Mouse (Mus musculus) limb, embryonic 14.5 days (tissue): ENCODE results near the gene Arhgap15. TPM values are rescaled to one million over a fixed set of nuclear protein-coding genes. Genes with fewer than 3 reads are reported as not detected.
A peak's percentile ranks its signal among the peaks of the same experiment; 100 is the strongest.

Experiments used
- ATAC-seq: fragments of 200-750 bp; cut with Nextera tagmentation; 2 replicates; pipeline ENCODE4 v1.8.0; 2017; ENCODE audit warnings: low read depth, moderate number of reproducible peaks, moderate TSS enrichment; ENCODE audit not compliant: low FRiP score
- DNase-seq: peaks from one replicate; pipeline ENCODE4 v3.0.0-alpha.2; 2015; ENCODE audit warnings: low spot score
- H3K27ac ChIP-seq: fragments of 300-500 bp; sonication (generic); replicated peaks from 2 replicates; pipeline ENCODE4 v1.5.1; 2014; ENCODE audit warnings: low read depth, mild to moderate bottlenecking, low read length, moderate library complexity, mixed read lengths
- H3K27me3 ChIP-seq: fragments of 300-500 bp; sonication (generic); 2 replicates; pipeline ENCODE4 v1.6.1; 2014; ENCODE audit warnings: low read length, mixed read lengths; ENCODE audit not compliant: control insufficient read depth, insufficient read depth
- H3K36me3 ChIP-seq: fragments of 300-500 bp; sonication (generic); 2 replicates; pipeline ENCODE4 v1.6.1; 2014; ENCODE audit warnings: mild to moderate bottlenecking, low read length, moderate library complexity, mixed read lengths; ENCODE audit not compliant: control insufficient read depth, insufficient read depth
- H3K4me1 ChIP-seq: fragments of 300-500 bp; sonication (generic); 2 replicates; pipeline ENCODE4 v1.6.1; 2014; ENCODE audit warnings: antibody characterized with exemption, low read length, mixed read lengths; ENCODE audit not compliant: control insufficient read depth, insufficient read depth
- H3K4me2 ChIP-seq: fragments of 300-500 bp; sonication (generic); replicated peaks from 2 replicates; pipeline ENCODE4 v1.6.1; 2014; ENCODE audit warnings: low read depth, mild to moderate bottlenecking, low read length, moderate library complexity; ENCODE audit not compliant: severe bottlenecking
- H3K4me3 ChIP-seq: fragments of 300-500 bp; sonication (generic); replicated peaks from 2 replicates; pipeline ENCODE4 v1.5.1; 2014; ENCODE audit warnings: low read length
- H3K9ac ChIP-seq: fragments of 300-500 bp; sonication (generic); 2 replicates; pipeline ENCODE4 v1.6.1; 2014; ENCODE audit warnings: mild to moderate bottlenecking, low read depth, low read length, moderate library complexity; ENCODE audit not compliant: severe bottlenecking
- H3K9me3 ChIP-seq: fragments of 300-500 bp; sonication (generic); 2 replicates; pipeline ENCODE4 v1.6.1; 2016; ENCODE audit warnings: low read length; ENCODE audit not compliant: control insufficient read depth
- POLR2A ChIP-seq: fragments of 200-500 bp; IDR thresholded peaks from 2 replicates; pipeline ENCODE4 v1.8.0; 2012; ENCODE audit warnings: inconsistent platforms, mild to moderate bottlenecking, moderate library complexity, borderline replicate concordance; ENCODE audit not compliant: insufficient read depth, insufficient read length; ENCODE audit errors: extremely low read depth
- WGBS: fragments of 180-500 bp; shearing (Covaris S2); extraction: QIAGEN DNeasy Blood & Tissue Kit; methylation state at CpG from one replicate; pipeline ENCODE4 v1.1.7; 2014; 5-methylcytosine and 5-hydroxymethylcytosine counted together
- polyA plus RNA-seq, 2 experiments: library from polyadenylated mRNA; depleted of rRNA in 1 of 2; stranded (reverse) in 1 of 2; unstranded in 1 of 2; fragments of >200 nt; fragmentation: Nextera tagmentation in 1 of 2; extraction: Ambion mirVana in 1 of 2; gene quantifications; 2 replicates each; pipeline versions ENCODE4 v1.2.1 to v1.2.3; 2012 to 2014

Gene Arhgap15
- polyA plus RNA-seq, 2 experiments: 1.4 to 2.9 TPM

- WGBS: 76% methylated on average over 4 of the region's 4 CpGs
- Histone ChIP-seq H3K27ac (no peak overlapping the region), H3K9ac (no peak overlapping the region), H3K4me2 (no peak overlapping the region), H3K27me3 (no peaks in the 10 kb centered on the region), H3K36me3 (no peaks in the 10 kb centered on the region), H3K4me1 (no peaks in the 10 kb centered on the region), H3K9me3 (no peaks in the 10 kb centered on the region), H3K4me3 (no peak overlapping the region)
- ATAC-seq (no peak), DNase-seq (no peak)
- no peak for TF ChIP-seq POLR2A
Observed at GRCm38 (mm10) chr2:43805960-43806744, 57.5 kb downstream of the Arhgap15 start.

- WGBS: 82% methylated on average over 12 of the region's 12 CpGs
- no peak overlapping the region for H3K4me3 ChIP-seq
- H3K27ac ChIP-seq: no peak overlapping the region
- H3K9ac ChIP-seq: no peak overlapping the region
- H3K9me3 ChIP-seq: no peaks in the 10 kb centered on the region
- H3K36me3 ChIP-seq: no peaks in the 10 kb centered on the region
- H3K4me2 ChIP-seq: no peak overlapping the region
- no peak for DNase-seq
- no peak for TF ChIP-seq POLR2A
- ATAC-seq: no peak
- no peaks in the 10 kb centered on the region for H3K27me3 ChIP-seq
- no peaks in the 10 kb centered on the region for H3K4me1 ChIP-seq
Observed at GRCm38 (mm10) chr2:43815896-43816787, 67.5 kb downstream of the Arhgap15 start.

- no peak overlapping the region for H3K27ac ChIP-seq
- no peak overlapping the region for H3K4me2 ChIP-seq
- 88% methylated on average over 8 of the region's 8 CpGs for WGBS
- H3K4me3 ChIP-seq: no peak overlapping the region
- H3K4me1 ChIP-seq: no peaks in the 10 kb centered on the region
- ATAC-seq (no peak), DNase-seq (no peak)
- no peaks in the 10 kb centered on the region for H3K36me3 ChIP-seq
- no peaks in the 10 kb centered on the region for H3K27me3 ChIP-seq
- H3K9ac ChIP-seq: no peak overlapping the region
- no peak for TF ChIP-seq POLR2A
- H3K9me3 ChIP-seq: no peaks in the 10 kb centered on the region
Observed at GRCm38 (mm10) chr2:43816788-43817581, 68.4 kb downstream of the Arhgap15 start.

- 74% methylated on average over 5 of the region's 5 CpGs for whole genome bisulfite sequencing
- ATAC-seq (no peak), DNase-seq (no peak)
- no peaks in the 10 kb centered on the region for H3K9me3 ChIP-seq
- TF ChIP-seq POLR2A: no peak
- no peak overlapping the region for H3K9ac ChIP-seq
- no peaks in the 10 kb centered on the region for H3K4me1 ChIP-seq
- H3K4me3 ChIP-seq: no peak overlapping the region
- no peaks in the 10 kb centered on the region for H3K36me3 ChIP-seq
- H3K27me3 ChIP-seq: no peaks in the 10 kb centered on the region
- no peak overlapping the region for H3K27ac ChIP-seq
- H3K4me2 ChIP-seq: no peak overlapping the region
Observed at GRCm38 (mm10) chr2:43835931-43836330, 87.3 kb downstream of the Arhgap15 start.

GRCm38 (mm10) chr2:43841644-43842043 lies 93.0 kb downstream of the Arhgap15 start:
- no peak overlapping the region for H3K4me3 ChIP-seq
- DNase-seq (peak; percentile 3), ATAC-seq (no peak)

More at GRCm38 (mm10) chr2:43841644-43842043, 93.0 kb downstream of the Arhgap15 start:
- TF ChIP-seq POLR2A: no peak
- Histone ChIP-seq H3K27me3 (no peaks in the 10 kb centered on the region), H3K4me2 (no peak overlapping the region), H3K27ac (no peak overlapping the region), H3K9ac (no peak overlapping the region), H3K9me3 (no peaks in the 10 kb centered on the region), H3K4me1 (no peaks in the 10 kb centered on the region), H3K36me3 (no peaks in the 10 kb centered on the region)
- 72% methylated on average over 5 of the region's 5 CpGs for WGBS
